Mouse (Mus musculus) heart, postnatal 0 days (tissue): ENCODE measurements around the gene Tex264.

Experiments
- CTCF ChIP-seq: IDR thresholded peaks from 2 replicates; pipeline ENCODE4 v1.5.1; 2016; ENCODE audit warnings: antibody characterized with exemption, control low read depth, low read depth
- EP300 ChIP-seq: IDR thresholded peaks from 2 replicates; pipeline ENCODE4 v1.6.1; 2016; ENCODE audit warnings: antibody characterized with exemption, low read depth

DNA sequence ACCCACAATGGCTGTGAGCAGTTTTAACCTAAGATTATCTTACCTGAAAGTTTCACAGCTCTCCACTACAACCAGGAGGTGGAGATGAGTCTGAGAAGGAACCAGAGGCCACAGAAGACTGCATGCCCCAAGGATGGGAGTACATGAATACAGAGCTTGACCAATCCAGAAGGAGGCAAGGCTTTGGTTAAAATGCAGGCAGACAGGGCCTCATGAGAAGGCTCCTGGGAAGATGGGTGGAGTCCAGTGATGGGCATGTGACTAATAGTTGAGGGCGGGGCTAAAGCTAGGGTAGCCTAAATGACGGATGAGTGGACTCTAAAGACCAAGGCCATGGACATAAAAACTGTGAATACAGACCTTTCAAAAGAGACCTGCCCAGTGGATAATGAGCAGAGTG, 59.4 kb downstream of the Tex264 start, which contains the start of gene Iqcf6:
- no peak for TF ChIP-seq EP300
- TF ChIP-seq CTCF, result no peak
